Mouse (Mus musculus): ENCODE measurements around the gene Fam110a.

- TF ChIP-seq CTCF (IDR thresholded peaks at IDR 0.05), result no peak
- TF ChIP-seq EP300 (IDR thresholded peaks at IDR 0.05), result no peak
Measured at GRCm38 (mm10) chr2:152000735-152001134, 20.7 kb upstream of the Fam110a start.
